Mouse (Mus musculus): ENCODE measurements around the gene Tmod1. TPM values are rescaled to one million over a fixed set of nuclear protein-coding genes. Genes with fewer than 3 reads are reported as not detected.
A peak's percentile ranks its signal among the peaks of the same experiment; 100 is the strongest.

Tmod1 gene
- polyA plus RNA-seq, 1 experiment from 2014 or later: 4.8 TPM

DNA sequence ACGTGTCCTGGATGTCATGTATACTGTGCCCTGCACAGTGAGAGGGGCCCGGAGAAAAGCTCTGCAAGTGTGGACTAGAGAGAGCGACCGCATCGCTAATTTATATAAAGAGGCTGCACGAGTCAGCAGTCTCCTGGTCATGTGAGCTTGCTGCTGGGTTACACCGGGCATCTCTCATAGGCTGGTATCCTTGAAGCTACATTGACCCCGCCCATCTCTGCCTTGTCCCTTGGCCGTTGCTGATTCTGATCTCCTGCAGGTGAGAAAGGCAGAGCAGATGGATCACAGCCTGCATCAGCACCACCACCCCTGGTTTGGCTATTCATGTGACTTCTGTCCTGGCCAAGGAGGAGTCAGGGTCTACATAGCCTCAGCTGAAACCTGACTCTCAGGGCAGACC is 60.4 kb downstream of the Tmod1 start:
- no peak overlapping the region for H3K4me2 ChIP-seq (replicated peaks)
- 73% methylated on average over 9 of the region's 9 CpGs for WGBS
- peaks cover 10% of the 10 kb centered on the region for H3K4me1 ChIP-seq
- no peak overlapping the region for H3K27ac ChIP-seq
- no peaks in the 10 kb centered on the region for H3K9me3 ChIP-seq (replicated peaks)
- H3K9ac ChIP-seq: no peak overlapping the region
- no peaks in the 10 kb centered on the region for H3K36me3 ChIP-seq
- H3K27me3 ChIP-seq: no peaks in the 10 kb centered on the region
- H3K4me3 ChIP-seq: no peak overlapping the region
- no peak for ATAC-seq (ENCODE audit: low FRiP score)

DNA sequence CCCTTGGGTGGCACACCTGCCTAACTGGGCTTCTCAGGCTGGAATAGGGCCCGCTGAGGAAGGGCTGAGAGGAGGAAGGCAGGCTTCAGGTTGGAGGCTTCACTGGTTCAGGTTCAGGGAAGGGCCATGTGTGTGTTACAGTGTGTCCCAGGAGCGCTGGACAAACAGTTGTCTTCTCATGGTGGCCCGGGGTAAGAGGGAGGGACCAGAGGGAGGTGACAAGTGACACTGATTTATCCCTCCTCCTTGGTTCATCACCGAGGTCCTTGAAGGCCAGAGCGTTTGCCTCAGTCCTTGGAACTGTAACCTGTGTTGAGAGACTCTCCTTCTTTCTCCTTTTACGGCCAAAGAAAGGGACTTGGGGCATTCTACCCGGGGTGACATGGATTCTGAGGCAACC is 61.8 kb downstream of the Tmod1 start:
- H3K9ac ChIP-seq: no peak overlapping the region
- ATAC-seq (ENCODE audit: low FRiP score): no peak
- no peak overlapping the region for H3K4me3 ChIP-seq
- no peaks in the 10 kb centered on the region for H3K36me3 ChIP-seq
- WGBS: 65% methylated on average over 7 of the region's 7 CpGs
- no peaks in the 10 kb centered on the region for H3K27me3 ChIP-seq
- H3K4me2 ChIP-seq (replicated peaks): no peak overlapping the region
- H3K4me1 ChIP-seq: peaks cover 8% of the 10 kb centered on the region
- no peak overlapping the region for H3K27ac ChIP-seq
- no peaks in the 10 kb centered on the region for H3K9me3 ChIP-seq (replicated peaks)

DNA sequence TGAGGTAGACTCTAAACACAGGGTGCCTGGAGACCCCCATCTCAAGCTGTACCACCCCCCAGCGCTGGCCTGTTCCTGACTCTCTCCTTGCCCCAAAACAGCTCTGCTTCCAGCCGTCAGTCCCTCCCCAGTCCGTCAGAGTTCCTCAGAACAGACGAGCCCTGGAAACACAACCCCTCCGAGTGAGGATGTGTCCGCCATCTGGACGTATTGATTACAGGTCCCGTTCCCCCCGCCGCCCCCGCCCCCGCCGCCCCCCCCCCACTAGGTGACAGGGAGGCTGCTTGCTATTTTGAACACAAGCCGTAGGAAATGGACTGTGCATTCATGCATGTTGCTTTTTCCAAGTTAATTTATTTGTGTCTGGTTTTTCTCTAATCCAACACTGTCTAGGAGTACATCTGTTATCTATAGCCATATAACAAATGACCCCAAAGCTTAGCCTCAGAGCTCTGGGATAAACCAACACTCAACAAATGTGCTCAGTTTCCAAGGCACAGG is 62.5 kb downstream of the Tmod1 start:
- 0 out of 2 replicates have a peak overlapping the region, but pooled peaks have one; percentile 7 for H3K27ac ChIP-seq
- WGBS: 20% methylated on average over 14 of the region's 14 CpGs
- no peak overlapping the region for H3K4me3 ChIP-seq
- no peak overlapping the region for H3K9ac ChIP-seq
- peaks cover 8% of the 10 kb centered on the region for H3K4me1 ChIP-seq
- peak overlapping the region; percentile 6; the same call in 1 of the 2 replicates for H3K4me2 ChIP-seq (replicated peaks)
- no peaks in the 10 kb centered on the region for H3K36me3 ChIP-seq
- H3K27me3 ChIP-seq: no peaks in the 10 kb centered on the region
- H3K9me3 ChIP-seq (replicated peaks): no peaks in the 10 kb centered on the region
- ATAC-seq (ENCODE audit: low FRiP score): 0 out of 2 replicates have a peak, but pooled peaks have one; percentile 46

DNA sequence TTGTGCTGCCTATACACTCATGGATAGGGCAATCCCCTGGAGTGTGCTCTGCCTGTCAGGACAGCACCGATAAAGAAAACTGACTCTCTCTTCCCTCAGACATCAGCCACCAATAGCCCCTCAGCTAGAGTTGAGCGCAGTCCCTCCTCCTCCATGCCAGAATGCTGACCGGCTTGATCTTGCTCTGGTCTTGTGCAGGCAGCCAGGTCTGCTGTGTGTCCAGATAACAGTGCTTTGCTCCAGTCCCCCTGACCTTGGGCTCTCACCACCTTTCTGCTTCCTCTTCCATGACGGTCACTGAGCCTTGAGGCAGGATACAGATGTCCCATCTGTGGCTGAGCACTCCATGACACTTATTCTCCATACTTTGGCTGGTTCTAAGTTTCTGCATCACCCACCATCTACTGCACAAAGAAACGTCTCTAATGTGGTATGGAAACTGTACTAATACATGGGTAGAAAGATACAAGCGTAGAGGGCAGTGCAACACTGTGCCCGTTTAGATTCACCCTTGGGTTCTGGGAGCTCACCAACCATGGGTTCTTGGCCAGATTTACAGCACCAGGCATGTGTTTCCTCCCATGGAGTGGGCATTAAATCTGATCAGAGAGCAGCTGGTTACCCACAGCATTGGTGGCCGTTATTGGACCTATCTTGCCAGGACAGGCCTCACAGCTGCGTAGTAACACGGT is 63.5 kb downstream of the Tmod1 start:
- H3K9me3 ChIP-seq (replicated peaks): no peaks in the 10 kb centered on the region
- H3K9ac ChIP-seq: no peak overlapping the region
- 89% methylated on average over 10 of the region's 10 CpGs for WGBS
- no peak overlapping the region for H3K27ac ChIP-seq
- H3K27me3 ChIP-seq: no peaks in the 10 kb centered on the region
- peaks cover 8% of the 10 kb centered on the region for H3K4me1 ChIP-seq
- no peak overlapping the region for H3K4me2 ChIP-seq (replicated peaks)
- H3K36me3 ChIP-seq: no peaks in the 10 kb centered on the region
- no peak overlapping the region for H3K4me3 ChIP-seq
- no peak for ATAC-seq (ENCODE audit: low FRiP score)

DNA sequence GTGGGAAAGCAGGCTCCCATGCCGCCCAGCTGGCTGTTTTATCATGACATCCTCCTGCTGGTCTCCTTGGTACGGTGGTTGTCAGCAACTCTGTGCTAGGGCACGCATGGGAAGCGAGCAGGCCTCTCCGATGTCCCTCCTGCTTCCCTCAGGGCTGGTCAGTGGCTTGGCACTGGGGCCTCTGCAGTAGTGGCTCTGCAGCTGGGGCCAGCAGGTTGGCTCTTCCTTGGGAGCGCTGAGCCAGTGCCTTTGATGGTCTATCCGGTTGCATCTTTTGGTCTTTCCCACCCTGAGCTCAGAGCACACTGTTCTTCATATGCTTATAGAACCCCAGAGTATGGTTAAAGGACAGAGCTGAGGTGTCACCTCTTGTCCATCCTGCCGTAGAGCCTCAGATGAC is 71.3 kb downstream of the Tmod1 start:
- Histone ChIP-seq H3K9ac (no peak overlapping the region), H3K4me2 (replicated peaks) (no peak overlapping the region), H3K9me3 (replicated peaks) (no peaks in the 10 kb centered on the region), H3K36me3 (peaks cover 17% of the 10 kb centered on the region), H3K27ac (no peak overlapping the region), H3K4me3 (no peak overlapping the region), H3K27me3 (no peaks in the 10 kb centered on the region), H3K4me1 (no peaks in the 10 kb centered on the region)
- 92% methylated on average over 8 of the region's 8 CpGs for WGBS
- no peak for ATAC-seq (ENCODE audit: low FRiP score)

DNA sequence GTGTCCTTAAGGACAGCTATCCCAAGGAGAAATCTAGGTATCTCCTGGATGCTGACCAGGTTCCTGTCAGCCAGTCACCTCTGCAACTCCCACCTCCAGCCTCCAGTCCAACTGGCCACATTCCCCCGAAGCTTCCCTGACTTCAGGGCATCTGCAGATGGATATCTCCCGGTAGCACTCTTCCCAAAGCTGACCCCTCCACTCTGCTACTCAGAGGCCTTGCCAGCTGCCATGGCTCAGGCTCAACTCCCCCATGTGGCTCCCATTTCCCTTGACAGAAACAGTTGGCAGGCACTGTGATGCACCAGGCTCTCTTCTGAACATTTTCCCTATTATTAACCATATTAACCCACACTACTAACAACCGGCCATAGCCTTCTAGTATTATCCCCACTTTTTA is 72.6 kb downstream of the Tmod1 start:
- no peaks in the 10 kb centered on the region for H3K9me3 ChIP-seq (replicated peaks)
- ATAC-seq (ENCODE audit: low FRiP score): no peak
- H3K27me3 ChIP-seq: no peaks in the 10 kb centered on the region
- H3K36me3 ChIP-seq: peaks cover 29% of the 10 kb centered on the region
- no peak overlapping the region for H3K4me2 ChIP-seq (replicated peaks)
- no peak overlapping the region for H3K4me3 ChIP-seq
- WGBS: 84% methylated on average over 3 of the region's 3 CpGs
- no peak overlapping the region for H3K9ac ChIP-seq
- no peaks in the 10 kb centered on the region for H3K4me1 ChIP-seq
- H3K27ac ChIP-seq: no peak overlapping the region

DNA sequence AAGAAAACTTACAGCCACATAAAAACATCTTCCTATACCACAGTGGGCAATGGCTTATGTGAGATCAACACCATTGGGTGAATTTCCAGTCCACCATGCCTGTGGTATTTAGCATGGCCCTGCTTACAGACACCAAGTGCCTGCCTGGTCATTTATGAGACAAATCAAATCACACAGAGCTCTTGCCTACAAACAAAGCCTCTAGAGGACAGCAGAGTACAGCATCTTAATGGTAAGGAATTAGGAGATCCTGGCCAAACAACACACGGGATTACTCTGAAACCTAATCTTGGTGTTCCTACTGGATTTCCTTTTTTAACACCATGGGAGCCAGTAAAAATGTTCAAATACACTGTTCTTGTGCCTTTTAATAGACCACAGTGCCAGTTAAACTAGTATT is 76.6 kb downstream of the Tmod1 start:
- Histone ChIP-seq H3K27ac (no peak overlapping the region), H3K27me3 (no peaks in the 10 kb centered on the region), H3K36me3 (peaks cover 68% of the 10 kb centered on the region), H3K9ac (no peak overlapping the region), H3K4me1 (no peaks in the 10 kb centered on the region), H3K4me2 (replicated peaks) (no peak overlapping the region), H3K9me3 (replicated peaks) (no peaks in the 10 kb centered on the region), H3K4me3 (no peak overlapping the region)
- ATAC-seq (ENCODE audit: low FRiP score): no peak
- 83% methylated on average over 1 of the region's 1 CpGs for WGBS

DNA sequence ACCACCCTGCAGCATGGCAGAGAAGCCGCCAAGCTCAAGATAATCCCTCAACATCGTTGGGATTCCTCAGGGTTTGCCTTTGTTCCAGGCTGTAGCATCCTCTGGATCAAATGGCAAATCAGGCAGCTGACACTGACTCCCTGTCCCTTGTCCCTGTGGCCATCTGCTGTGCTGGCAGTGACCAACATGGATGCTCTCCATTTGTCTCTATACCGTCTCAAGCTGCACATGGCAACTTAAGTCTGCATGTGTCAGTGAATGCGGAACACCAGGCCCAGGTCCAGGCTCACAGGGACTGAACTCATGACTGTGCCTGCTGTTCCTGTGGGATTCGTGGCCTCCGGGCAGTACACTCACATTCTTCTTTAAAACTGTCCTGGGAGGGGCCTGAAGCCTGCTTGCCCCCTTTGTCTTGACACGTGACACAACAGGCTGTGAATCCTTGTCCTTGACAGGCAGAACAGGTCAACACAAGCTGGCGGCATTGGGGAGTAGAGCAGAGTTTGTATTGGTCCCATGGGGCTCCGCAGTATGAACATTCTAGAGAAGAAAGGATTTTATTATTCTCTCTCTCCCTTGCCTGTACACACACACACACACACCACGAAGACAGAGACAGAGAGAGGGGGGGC is 77.9 kb downstream of the Tmod1 start:
- no peak overlapping the region for H3K4me2 ChIP-seq (replicated peaks)
- no peaks in the 10 kb centered on the region for H3K4me1 ChIP-seq
- H3K9ac ChIP-seq: no peak overlapping the region
- no peaks in the 10 kb centered on the region for H3K27me3 ChIP-seq
- H3K9me3 ChIP-seq (replicated peaks): no peaks in the 10 kb centered on the region
- 78% methylated on average over 10 of the region's 10 CpGs for WGBS
- H3K4me3 ChIP-seq: no peak overlapping the region
- no peak for ATAC-seq (ENCODE audit: low FRiP score)
- peaks cover 80% of the 10 kb centered on the region for H3K36me3 ChIP-seq
- H3K27ac ChIP-seq: no peak overlapping the region

DNA sequence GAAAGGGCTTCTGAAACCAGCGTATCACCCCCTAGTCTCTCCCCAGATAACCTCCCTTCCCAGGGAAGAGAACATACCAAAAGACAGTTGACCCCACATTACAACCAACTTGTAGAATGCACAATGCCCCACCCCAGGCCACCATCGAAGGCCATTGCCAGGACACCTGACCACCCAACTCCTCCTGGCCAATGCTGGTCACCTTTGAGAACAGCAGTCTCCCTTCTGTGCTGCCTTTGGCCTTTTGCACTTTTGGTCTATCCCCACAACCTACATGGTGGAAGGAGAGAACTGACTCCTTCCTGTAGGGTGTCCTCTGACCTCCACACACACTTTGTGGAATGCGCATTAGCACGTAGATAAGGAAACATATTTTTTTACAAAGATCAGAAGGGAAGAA is 78.8 kb downstream of the Tmod1 start:
- no peak overlapping the region for H3K27ac ChIP-seq
- H3K4me1 ChIP-seq: no peaks in the 10 kb centered on the region
- H3K9me3 ChIP-seq (replicated peaks): no peaks in the 10 kb centered on the region
- no peaks in the 10 kb centered on the region for H3K27me3 ChIP-seq
- peaks cover 89% of the 10 kb centered on the region for H3K36me3 ChIP-seq
- ATAC-seq (ENCODE audit: low FRiP score): no peak
- 99% methylated on average over 4 of the region's 4 CpGs for WGBS
- H3K4me2 ChIP-seq (replicated peaks): no peak overlapping the region
- H3K4me3 ChIP-seq: no peak overlapping the region
- H3K9ac ChIP-seq: no peak overlapping the region

DNA sequence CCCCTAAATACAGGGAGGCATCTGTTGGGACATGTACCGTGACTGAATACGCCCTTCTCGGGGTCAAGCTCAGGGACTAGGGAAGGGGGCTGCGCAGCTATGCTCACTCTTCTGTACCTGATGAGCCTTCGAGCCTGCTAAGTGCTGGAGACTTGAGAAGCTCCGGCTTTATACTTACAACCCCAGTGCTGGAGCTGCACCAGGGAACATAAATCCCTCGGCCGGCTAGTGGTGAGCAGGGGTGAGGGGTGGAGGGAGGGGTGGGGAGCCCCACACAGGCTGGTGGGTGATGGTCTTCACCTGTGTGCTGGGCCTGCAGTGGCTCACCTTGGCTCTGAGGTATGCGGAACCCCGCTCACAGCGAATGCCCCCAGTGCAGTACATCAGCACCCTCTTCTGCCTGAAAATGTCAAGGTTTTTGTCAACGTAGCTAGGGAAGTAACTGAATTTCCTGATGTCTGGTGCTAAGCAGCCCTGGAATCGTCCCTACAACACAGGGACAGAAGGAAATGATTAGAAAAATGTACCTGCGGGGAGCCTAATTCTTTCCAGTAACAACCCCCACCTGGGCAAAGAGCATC is 80.9 kb downstream of the Tmod1 start:
- no peak overlapping the region for H3K4me3 ChIP-seq
- ATAC-seq (ENCODE audit: low FRiP score): no peak
- no peaks in the 10 kb centered on the region for H3K4me1 ChIP-seq
- H3K4me2 ChIP-seq (replicated peaks): no peak overlapping the region
- WGBS: 91% methylated on average over 14 of the region's 14 CpGs
- H3K9me3 ChIP-seq (replicated peaks): no peaks in the 10 kb centered on the region
- H3K27me3 ChIP-seq: no peaks in the 10 kb centered on the region
- peaks cover 94% of the 10 kb centered on the region for H3K36me3 ChIP-seq
- H3K9ac ChIP-seq: no peak overlapping the region
- no peak overlapping the region for H3K27ac ChIP-seq

DNA sequence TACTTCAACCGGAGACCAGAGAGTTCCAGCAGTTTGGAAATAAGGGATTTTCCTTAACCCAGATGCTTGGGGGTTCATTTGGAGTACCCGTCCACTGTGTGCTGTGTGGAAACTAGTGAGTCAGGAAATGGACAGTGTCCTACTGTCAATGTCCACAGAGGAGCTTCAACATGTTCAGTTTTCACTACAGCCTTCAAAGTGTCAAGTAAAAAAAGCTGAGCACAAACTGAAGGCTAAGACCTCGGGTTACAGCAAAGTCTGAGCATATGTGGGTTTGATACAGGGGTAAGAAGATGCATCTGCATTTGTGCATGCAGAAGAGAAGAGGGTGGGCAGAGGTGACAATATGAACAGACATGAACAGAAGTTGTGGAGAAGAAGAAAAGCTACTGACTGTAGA is 82.0 kb downstream of the Tmod1 start:
- Histone ChIP-seq H3K4me3 (no peak overlapping the region), H3K9ac (no peak overlapping the region), H3K27me3 (no peaks in the 10 kb centered on the region), H3K4me2 (replicated peaks) (no peak overlapping the region), H3K4me1 (no peaks in the 10 kb centered on the region), H3K9me3 (replicated peaks) (no peaks in the 10 kb centered on the region), H3K36me3 (peaks cover 96% of the 10 kb centered on the region), H3K27ac (no peak overlapping the region)
- WGBS: 83% methylated on average over 3 of the region's 3 CpGs
- ATAC-seq (ENCODE audit: low FRiP score): no peak

DNA sequence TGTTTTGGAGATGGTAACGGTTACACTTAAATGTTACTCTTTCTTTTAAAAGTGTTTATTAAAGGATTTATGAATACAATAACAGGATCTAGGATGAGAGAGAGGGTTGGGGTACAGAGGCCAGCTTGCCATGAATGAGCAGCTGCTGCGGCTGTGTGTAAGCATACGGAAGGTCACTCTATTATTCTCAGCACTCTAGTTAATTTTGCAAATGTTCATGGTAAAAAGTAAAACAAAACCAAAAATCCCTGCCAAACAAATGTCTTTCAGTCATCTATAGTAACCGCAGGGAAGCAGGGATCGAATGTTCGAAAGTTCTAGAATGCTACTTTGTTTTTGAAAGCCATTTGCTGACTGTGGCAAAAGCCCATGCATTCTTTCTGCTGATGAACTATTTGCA is 84.6 kb downstream of the Tmod1 start:
- Histone ChIP-seq H3K36me3 (peaks cover 83% of the 10 kb centered on the region), H3K4me2 (replicated peaks) (no peak overlapping the region), H3K27me3 (no peaks in the 10 kb centered on the region), H3K9me3 (replicated peaks) (no peaks in the 10 kb centered on the region), H3K4me3 (no peak overlapping the region), H3K27ac (no peak overlapping the region), H3K4me1 (no peaks in the 10 kb centered on the region), H3K9ac (no peak overlapping the region)
- 94% methylated on average over 6 of the region's 6 CpGs for WGBS
- no peak for ATAC-seq (ENCODE audit: low FRiP score)

DNA sequence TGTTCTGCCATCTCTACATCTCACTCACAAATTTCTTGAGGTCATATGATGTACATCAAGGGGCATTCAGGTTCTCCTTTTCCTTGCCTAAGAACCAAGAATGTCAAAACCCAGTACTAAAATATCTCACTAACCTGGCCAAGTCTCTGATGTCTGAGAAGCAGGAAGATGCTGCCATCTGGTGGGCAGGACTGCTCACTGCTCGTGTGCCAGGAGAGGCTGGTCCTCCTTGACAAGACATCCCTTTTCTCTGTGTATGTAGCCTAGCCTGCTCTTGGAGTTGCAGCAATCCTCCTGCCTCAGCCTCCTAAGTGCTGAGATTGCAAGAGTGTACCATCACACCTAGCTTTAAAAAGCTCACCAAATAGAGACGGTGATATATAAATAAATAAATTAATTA is 87.8 kb downstream of the Tmod1 start:
- no peak for ATAC-seq (ENCODE audit: low FRiP score)
- Histone ChIP-seq H3K36me3 (peaks cover 81% of the 10 kb centered on the region), H3K4me3 (no peak overlapping the region), H3K9me3 (replicated peaks) (no peaks in the 10 kb centered on the region), H3K27ac (no peak overlapping the region), H3K4me1 (no peaks in the 10 kb centered on the region), H3K9ac (no peak overlapping the region), H3K27me3 (no peaks in the 10 kb centered on the region), H3K4me2 (replicated peaks) (no peak overlapping the region)
- WGBS: 56% methylated on average over 2 of the region's 2 CpGs
